Mouse (Mus musculus) liver, embryonic 16.5 days (tissue): ENCODE measurements at regions not wholly inside any gene's neighbourhood (a gene's known extent, or its start where the extent isn't known, plus 50 kb on each side); places are given as distances from the start of the nearest gene placed in this dataset.

ENCODE experiments used
- ATAC-seq: fragments of 200-750 bp; cut with Nextera tagmentation; 2 replicates; pipeline ENCODE4 v1.8.0; 2017; ENCODE audit warnings: low read depth, mild to moderate bottlenecking, moderate number of reproducible peaks, moderate library complexity
- H3K27ac ChIP-seq: fragments of 300-500 bp; sonication (generic); 2 replicates; pipeline ENCODE4 v1.5.1; 2014; ENCODE audit warnings: mild to moderate bottlenecking, low read length
- H3K27me3 ChIP-seq: fragments of 300-500 bp; sonication (generic); 2 replicates; pipeline ENCODE4 v1.6.1; 2014; ENCODE audit warnings: low read depth, low read length, mixed read lengths; ENCODE audit not compliant: control insufficient read depth, insufficient read depth
- H3K36me3 ChIP-seq: fragments of 300-500 bp; sonication (generic); 2 replicates; pipeline ENCODE4 v1.6.1; 2014; ENCODE audit warnings: mild to moderate bottlenecking; ENCODE audit not compliant: control insufficient read depth, insufficient read depth
- H3K4me1 ChIP-seq: fragments of 300-500 bp; sonication (generic); 2 replicates; pipeline ENCODE4 v1.6.1; 2014; ENCODE audit warnings: low read depth, low read length, mixed read lengths; ENCODE audit not compliant: control insufficient read depth
- H3K4me2 ChIP-seq: fragments of 300-500 bp; sonication (generic); 2 replicates; pipeline ENCODE4 v1.6.1; 2014; ENCODE audit warnings: low read depth, low read length, mixed read lengths
- H3K4me3 ChIP-seq: fragments of 300-500 bp; sonication (generic); 2 replicates; pipeline ENCODE4 v1.5.1; 2014; ENCODE audit warnings: low read depth, mild to moderate bottlenecking, low read length
- H3K9ac ChIP-seq: fragments of 300-500 bp; sonication (generic); 2 replicates; pipeline ENCODE4 v1.6.1; 2014; ENCODE audit warnings: low read depth, low read length
- H3K9me3 ChIP-seq: fragments of 300-500 bp; sonication (generic); replicated peaks from 2 replicates; pipeline ENCODE4 v1.6.1; 2016; ENCODE audit warnings: low read length; ENCODE audit not compliant: control insufficient read depth
- WGBS: fragments of 180-500 bp; shearing (Covaris S2); extraction: QIAGEN DNeasy Blood & Tissue Kit; methylation state at CpG from one replicate; pipeline ENCODE4 v1.1.7; 2014; ENCODE audit not compliant: insufficient replicate concordance; 5-methylcytosine and 5-hydroxymethylcytosine counted together

DNA sequence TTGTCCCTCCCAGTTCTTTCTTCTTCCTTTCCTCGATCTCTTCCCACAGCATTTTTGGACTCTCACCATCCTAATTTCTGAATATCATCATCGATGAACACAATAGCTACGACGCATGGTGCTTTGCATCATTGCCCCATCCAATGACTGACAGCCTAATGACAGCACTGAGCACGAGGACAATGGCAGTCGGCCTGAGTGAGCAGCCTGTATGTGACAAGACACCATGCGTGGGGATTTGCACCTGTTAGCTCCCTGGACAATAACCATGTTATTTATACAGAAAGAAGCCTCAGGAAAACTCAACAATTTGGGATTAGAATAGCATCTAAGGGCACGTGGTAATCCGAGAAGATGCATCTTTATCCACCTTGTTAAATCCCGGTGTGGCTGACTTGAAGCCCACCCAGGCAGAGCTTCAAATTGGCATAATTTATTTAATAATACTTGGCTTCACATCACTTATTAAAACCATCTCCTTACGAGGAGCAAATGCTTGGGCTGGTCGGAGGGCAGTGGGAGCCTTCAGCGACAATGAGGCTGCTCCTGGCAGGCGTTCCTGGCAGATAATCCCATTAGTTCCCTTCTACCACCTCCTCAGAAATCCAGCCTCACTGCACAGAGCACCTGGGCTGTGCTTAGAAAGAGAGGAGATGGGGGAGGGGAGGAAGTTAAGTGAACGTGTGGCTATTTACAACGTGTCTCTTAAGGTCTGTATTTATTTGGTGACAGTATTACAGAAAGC is 85.4 kb downstream of the Cxcl12 start:
- Histone ChIP-seq H3K27ac (no peak overlapping the region), H3K4me2 (no peak overlapping the region), H3K4me1 (no peaks in the 10 kb centered on the region), H3K9me3 (no peaks in the 10 kb centered on the region), H3K27me3 (no peaks in the 10 kb centered on the region), H3K4me3 (no peak overlapping the region), H3K9ac (no peak overlapping the region), H3K36me3 (no peaks in the 10 kb centered on the region)
- WGBS: 49% methylated on average over 16 of the region's 16 CpGs
- ATAC-seq: no peak

GRCm38 (mm10) chr6:117254620-117255228 is 86.4 kb downstream of the Cxcl12 start:
- no peak for ATAC-seq
- Histone ChIP-seq H3K4me3 (no peak overlapping the region), H3K27ac (no peak overlapping the region), H3K4me1 (no peaks in the 10 kb centered on the region), H3K9ac (no peak overlapping the region), H3K36me3 (no peaks in the 10 kb centered on the region), H3K27me3 (no peaks in the 10 kb centered on the region), H3K9me3 (no peaks in the 10 kb centered on the region), H3K4me2 (no peak overlapping the region)
- 55% methylated on average over 3 of the region's 3 CpGs for WGBS

- no peaks in the 10 kb centered on the region for H3K4me1 ChIP-seq
- no peak for ATAC-seq
- H3K36me3 ChIP-seq: no peaks in the 10 kb centered on the region
- H3K27ac ChIP-seq: no peak overlapping the region
- WGBS: 43% methylated on average over 3 of the region's 3 CpGs
- no peak overlapping the region for H3K9ac ChIP-seq
- H3K4me2 ChIP-seq: no peak overlapping the region
- H3K27me3 ChIP-seq: no peaks in the 10 kb centered on the region
- H3K9me3 ChIP-seq: no peaks in the 10 kb centered on the region
- no peak overlapping the region for H3K4me3 ChIP-seq
Measured at GRCm38 (mm10) chr6:117255399-117256098, 87.2 kb downstream of the Cxcl12 start.

DNA sequence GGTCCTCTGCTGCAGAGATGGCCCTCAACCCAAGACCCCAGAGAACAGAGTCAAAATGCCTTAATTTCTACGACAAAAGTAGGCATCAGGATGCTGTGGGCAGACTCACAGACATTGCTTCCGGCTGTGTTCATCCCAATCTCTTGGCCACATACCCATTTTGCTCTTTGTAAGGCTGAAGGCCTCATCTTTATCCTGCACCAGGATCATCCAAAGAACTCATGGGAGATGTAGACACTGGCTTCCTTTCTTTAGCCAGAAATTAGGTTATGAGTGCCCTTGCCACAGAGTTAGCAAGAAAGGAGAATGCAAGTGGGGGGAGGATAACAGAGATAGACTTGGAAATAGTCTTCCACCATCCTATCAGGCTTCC is 87.8 kb downstream of the Cxcl12 start:
- WGBS: 51% methylated on average over 2 of the region's 2 CpGs
- Histone ChIP-seq H3K27ac (no peak overlapping the region), H3K27me3 (no peaks in the 10 kb centered on the region), H3K9ac (no peak overlapping the region), H3K9me3 (no peaks in the 10 kb centered on the region), H3K4me2 (no peak overlapping the region), H3K4me3 (no peak overlapping the region), H3K4me1 (no peaks in the 10 kb centered on the region), H3K36me3 (no peaks in the 10 kb centered on the region)
- no peak for ATAC-seq

DNA sequence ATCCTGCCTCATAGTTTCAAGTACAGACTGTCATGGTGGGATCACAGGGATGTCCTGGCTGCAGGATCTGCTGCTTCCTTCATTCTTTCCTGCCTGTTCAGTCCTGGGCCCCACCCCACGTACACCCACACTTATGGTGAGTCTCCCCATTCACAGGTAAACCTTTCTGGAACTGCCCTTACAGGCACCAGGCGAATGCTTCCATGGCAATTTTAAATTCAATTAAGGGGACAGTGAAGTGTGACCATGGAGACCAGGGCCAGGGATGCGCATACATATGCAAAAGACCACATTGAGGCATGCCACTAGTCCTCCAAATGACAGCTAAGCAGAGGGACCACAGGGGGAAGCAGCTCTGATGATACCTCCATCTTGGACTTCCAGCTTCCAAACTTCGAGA is 89.3 kb downstream of the Cxcl12 start:
- Histone ChIP-seq H3K4me3 (no peak overlapping the region), H3K27ac (no peak overlapping the region), H3K27me3 (no peaks in the 10 kb centered on the region), H3K9ac (no peak overlapping the region), H3K4me2 (no peak overlapping the region), H3K9me3 (no peaks in the 10 kb centered on the region), H3K36me3 (no peaks in the 10 kb centered on the region), H3K4me1 (no peaks in the 10 kb centered on the region)
- 49% methylated on average over 4 of the region's 4 CpGs for WGBS
- ATAC-seq: no peak

DNA sequence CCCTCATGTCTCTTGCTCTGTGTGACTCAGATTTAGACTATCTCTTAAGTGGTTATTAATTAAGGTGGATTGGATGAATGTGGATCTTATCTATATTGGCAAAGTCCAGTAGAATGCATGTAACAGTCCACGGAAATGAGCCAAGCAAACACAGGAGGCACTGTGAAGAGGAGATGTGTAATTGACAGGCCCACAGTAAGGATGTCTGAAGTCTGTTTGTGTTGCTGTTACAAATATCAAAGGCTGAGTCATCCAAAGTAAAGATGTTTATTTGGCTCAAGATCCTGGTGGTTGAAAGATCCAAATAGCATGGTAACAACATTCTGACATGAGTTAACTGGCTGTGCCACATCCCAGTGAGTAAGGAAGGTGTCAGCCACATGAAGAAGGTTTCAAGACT is 99.6 kb downstream of the Cxcl12 start:
- ATAC-seq: no peak
- Histone ChIP-seq H3K4me2 (no peak overlapping the region), H3K27ac (no peak overlapping the region), H3K4me3 (no peak overlapping the region), H3K36me3 (no peaks in the 10 kb centered on the region), H3K9me3 (no peaks in the 10 kb centered on the region), H3K27me3 (no peaks in the 10 kb centered on the region), H3K9ac (no peak overlapping the region), H3K4me1 (no peaks in the 10 kb centered on the region)
- WGBS: 38% methylated on average over 1 of the region's 1 CpGs

DNA sequence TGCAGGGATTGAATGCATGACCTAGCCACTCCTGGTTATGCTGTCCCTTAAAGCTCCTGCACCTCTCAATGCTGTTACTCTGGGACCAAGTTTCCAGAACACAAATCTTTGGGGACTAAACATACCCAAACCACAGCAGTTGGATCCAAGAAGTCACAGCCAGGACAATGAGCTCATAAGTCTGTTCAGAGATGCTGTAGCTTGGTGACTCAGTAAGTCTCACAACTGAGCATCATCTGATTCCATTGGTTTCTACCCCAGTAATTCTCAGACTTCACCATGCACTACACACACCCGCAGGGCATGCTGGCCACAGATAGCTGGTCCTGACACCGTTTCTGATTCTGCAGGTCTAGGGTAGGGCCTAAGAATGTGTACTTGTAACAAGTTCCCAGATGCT is 100.0 kb downstream of the Cxcl12 start:
- ATAC-seq: no peak
- no peaks in the 10 kb centered on the region for H3K27me3 ChIP-seq

DNA sequence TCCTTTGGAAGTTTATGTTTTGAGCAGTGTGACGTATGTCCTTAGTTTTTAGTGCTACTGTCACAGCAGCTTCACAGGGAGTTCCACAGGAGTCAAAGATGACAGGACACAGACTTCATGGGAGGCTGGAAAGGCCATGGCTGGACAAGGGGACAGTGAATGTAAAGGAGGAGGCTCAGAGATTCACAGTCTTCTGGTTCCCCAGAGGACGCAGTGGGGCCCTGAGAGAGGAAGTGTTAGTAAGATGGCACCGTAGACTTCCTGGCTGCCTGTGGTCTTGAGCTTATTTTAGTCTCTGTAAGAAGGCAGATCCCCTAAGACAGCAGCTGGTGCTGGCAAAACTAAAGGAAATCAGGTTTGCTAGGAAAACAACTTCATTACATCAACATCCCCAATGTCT is 101.9 kb downstream of the Cxcl12 start:
- no peak overlapping the region for H3K27ac ChIP-seq
- WGBS: 29% methylated on average over 3 of the region's 3 CpGs
- no peak for ATAC-seq

More for the DNA sequence above, 100.0 kb downstream of the Cxcl12 start:
- H3K4me1 ChIP-seq: no peaks in the 10 kb centered on the region
- WGBS: 53% methylated on average over 2 of the region's 2 CpGs
- no peak overlapping the region for H3K27ac ChIP-seq
- no peak overlapping the region for H3K9ac ChIP-seq
- H3K36me3 ChIP-seq: no peaks in the 10 kb centered on the region
- no peak overlapping the region for H3K4me2 ChIP-seq
- no peak overlapping the region for H3K4me3 ChIP-seq
- no peaks in the 10 kb centered on the region for H3K9me3 ChIP-seq

GRCm38 (mm10) chr6:117271562-117272226 is 103.4 kb downstream of the Cxcl12 start:
- no peak overlapping the region for H3K27ac ChIP-seq
- H3K27me3 ChIP-seq: no peaks in the 10 kb centered on the region
- H3K9ac ChIP-seq: no peak overlapping the region
- WGBS: 28% methylated on average over 12 of the region's 12 CpGs
- no peak; the same call in 1 of the 2 replicates for ATAC-seq
- no peak overlapping the region for H3K4me3 ChIP-seq
- no peaks in the 10 kb centered on the region for H3K4me1 ChIP-seq
- H3K9me3 ChIP-seq: no peaks in the 10 kb centered on the region
- no peaks in the 10 kb centered on the region for H3K36me3 ChIP-seq
- H3K4me2 ChIP-seq: no peak overlapping the region

More for the DNA sequence above, 101.9 kb downstream of the Cxcl12 start:
- no peaks in the 10 kb centered on the region for H3K36me3 ChIP-seq
- H3K27me3 ChIP-seq: no peaks in the 10 kb centered on the region
- no peaks in the 10 kb centered on the region for H3K9me3 ChIP-seq
- H3K4me1 ChIP-seq: no peaks in the 10 kb centered on the region
- H3K9ac ChIP-seq: no peak overlapping the region
- H3K4me2 ChIP-seq: no peak overlapping the region
- H3K4me3 ChIP-seq: no peak overlapping the region
